Mouse (Mus musculus) E14TG2a.4 (cell line): ENCODE measurements around the gene Chrm4.

ENCODE experiments used
- CTCF ChIP-seq: conservative IDR thresholded peaks from 2 replicates; pipeline ENCODE4 v1.5.1; 2014; ENCODE audit warnings: low read length
- NANOG ChIP-seq: IDR thresholded peaks from 2 replicates; pipeline ENCODE4 v1.6.1; 2014; ENCODE audit warnings: borderline replicate concordance, low read length, mixed read lengths
- POU5F1 ChIP-seq: IDR thresholded peaks from 2 replicates; pipeline ENCODE4 v1.6.1; 2014; ENCODE audit warnings: low read length, borderline replicate concordance

DNA sequence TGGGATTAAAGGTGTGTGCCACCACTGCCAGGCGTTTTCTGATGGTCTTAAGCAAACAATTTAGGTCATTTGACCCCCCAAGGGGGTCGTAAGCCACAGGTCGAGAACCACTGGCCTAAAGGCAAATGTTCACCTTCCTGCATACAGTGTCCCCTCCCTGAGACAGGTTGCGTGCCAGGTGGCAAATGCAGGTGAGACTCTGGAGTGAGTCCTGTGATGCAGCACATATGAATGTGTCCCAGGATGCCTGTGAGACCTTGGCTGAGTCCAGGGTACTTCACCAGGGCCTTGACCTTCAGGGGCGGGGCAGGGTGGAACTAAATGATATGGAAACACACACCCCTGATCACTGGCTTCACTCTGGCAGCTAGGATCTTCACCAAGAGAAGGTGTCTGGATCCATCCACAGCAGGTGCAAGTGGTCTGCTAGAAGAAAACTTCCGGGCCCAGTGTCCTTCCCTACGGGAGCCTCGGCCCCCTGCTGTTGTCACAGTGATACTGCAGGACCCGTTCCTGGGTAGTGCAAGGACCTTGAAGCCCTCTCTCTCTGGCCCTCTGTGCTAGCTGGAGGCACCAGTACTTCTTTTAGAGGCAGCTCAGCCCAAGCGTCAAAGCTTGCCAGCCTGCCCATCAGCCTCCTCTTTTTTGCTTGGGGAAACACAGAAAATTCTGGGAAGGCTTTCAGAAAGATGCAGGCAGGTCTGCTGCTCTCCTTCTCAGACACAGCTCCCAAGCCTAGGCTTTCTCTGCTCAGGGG lies 31.8 kb downstream of the Chrm4 start:
- TF ChIP-seq CTCF (peak; percentile 29; the same call in 1 of the 2 replicates), NANOG (no peak), POU5F1 (no peak)
